Mouse (Mus musculus): Measurements from ENCODE around the gene Nelfe.

Nelfe gene

GRCm38 (mm10) chr17:34847192-34847591, 3.0 kb upstream of the Nelfe start:
- DNase-seq (ENCODE audit: low spot score) = no peak

GRCm38 (mm10) chr17:34847615-34848014, 2.6 kb upstream of the Nelfe start:
- no peak for DNase-seq (ENCODE audit: low spot score)

DNA sequence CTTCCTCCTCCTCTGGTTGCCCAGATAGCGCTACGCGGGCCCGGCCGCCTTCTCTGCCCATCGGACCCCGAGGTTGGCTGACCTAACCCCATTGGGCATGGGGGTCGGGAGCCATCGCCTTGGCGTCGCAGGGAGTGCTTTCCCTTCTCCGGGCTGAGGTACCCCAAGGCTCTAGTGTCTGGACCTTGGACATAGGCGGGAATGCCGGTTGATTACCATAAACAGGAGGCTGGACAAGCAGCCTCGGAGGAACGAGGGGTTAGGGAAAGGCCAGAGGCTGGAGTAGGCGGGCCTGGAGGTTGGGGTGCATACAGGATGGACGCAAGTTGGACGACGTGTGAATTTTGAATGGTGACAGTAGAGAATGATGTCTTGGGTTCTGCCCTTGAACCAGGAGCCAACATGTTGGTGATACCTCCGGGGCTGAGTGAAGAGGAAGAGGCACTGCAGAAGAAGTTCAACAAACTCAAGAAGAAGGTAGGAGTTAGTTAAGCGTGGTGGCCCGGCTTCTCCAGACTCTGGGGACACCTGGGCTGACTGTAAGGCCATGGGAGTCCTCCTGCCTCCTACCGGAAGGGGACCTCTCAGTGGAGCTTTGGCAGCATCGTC, 430 bp downstream of the Nelfe start:
- DNase-seq (ENCODE audit: low spot score) = no peak

GRCm38 (mm10) chr17:34853511-34853910, 3.3 kb downstream of the Nelfe start:
- DNase-seq (ENCODE audit: low spot score) = no peak

DNA sequence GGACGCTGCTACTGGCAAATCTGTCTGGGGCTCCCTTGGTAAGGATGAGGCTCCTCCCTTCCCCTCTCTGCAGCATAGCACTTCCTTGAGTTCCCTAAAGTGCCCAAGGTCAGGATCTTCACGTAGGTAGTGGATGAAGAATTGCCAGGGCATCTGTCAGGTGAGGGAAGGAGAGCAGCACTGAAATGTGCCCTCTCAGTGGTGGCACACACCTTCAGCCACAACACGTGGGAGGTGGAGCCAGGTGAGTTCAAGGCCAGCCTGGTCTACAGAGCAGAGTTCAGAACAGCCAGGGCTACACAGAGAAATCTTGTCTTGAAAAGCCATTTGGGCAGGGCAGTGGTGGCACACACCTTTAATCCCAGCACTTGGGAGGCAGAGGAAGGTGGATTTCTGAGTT, 4.6 kb downstream of the Nelfe start:
- no peak for DNase-seq (ENCODE audit: low spot score)

- DNase-seq (ENCODE audit: low spot score) = peak; percentile 50
These were observed 5.6 kb downstream of the Nelfe start for GRCm38 (mm10) chr17:34855825-34856224.

- no peak for DNase-seq (ENCODE audit: low spot score)
These were observed 8.5 kb downstream of the Nelfe start for GRCm38 (mm10) chr17:34858670-34859069.

DNA sequence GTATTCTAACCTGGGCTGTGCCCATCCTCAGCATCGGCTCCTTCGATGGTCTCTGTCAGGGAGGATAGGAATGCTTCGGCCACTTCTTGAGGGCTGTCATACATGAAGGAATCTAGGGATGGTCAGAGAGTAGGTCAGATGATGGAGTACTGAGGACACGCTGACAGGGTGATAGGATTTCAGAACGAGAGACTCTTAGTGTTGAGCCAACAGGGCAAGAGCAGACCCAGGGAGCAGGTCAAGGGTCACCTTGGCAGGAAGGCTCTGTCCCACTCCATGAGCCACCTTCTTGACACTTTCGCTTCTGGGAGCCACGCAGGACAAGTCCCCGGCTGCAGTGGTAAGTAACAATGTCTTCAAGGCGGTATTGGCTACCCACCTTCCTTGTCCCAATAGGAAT, 10.3 kb downstream of the Nelfe start:
- no peak for DNase-seq (ENCODE audit: low spot score)

GRCm38 (mm10) chr17:34861704-34862415, 11.7 kb downstream of the Nelfe start:
- DNase-seq (ENCODE audit: low spot score) = peak; percentile 36

DNA sequence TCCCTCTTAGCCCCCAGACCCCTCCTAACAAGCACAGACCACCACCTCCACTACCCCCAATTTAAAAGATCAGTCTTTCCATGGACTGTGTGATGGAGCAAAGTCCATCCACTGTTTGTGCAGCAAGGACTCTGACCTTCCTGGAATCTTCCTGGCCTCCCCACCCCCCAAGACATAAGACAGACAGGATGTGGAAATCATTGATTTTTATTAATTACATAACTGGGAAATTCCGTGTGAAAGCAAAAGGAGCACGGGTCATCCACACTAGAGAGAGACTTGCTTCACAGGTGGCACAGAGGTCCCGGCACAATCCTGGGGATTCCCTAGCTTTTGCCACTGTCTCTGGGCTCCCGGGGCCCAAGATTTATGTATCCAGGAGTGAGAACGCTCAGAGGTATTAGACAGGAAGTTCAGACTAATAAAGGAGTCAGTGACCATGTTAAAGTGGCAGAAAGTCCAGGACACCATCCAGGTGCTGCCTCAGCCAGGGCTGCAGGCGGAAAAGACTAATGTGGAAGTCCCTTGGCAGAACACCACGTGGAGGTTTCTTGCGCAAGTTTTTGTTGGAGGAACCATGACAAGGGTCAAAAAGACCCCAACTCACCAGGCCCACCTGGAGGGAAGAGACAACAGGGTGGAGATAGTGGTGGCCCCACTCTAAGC, 12.4 kb downstream of the Nelfe start, which contains the start of gene Cfb:
Cfb (minus strand) TSS at position 103 of the 666 bp plus-strand sequence.
- peak; percentile 50 for DNase-seq (ENCODE audit: low spot score)

GRCm38 (mm10) chr17:34865981-34866380, 15.8 kb downstream of the Nelfe start:
- no peak for DNase-seq (ENCODE audit: low spot score)

GRCm38 (mm10) chr17:34874321-34874720, 24.1 kb downstream of the Nelfe start:
- no peak for DNase-seq (ENCODE audit: low spot score)

- DNase-seq (ENCODE audit: low spot score) = no peak
These were observed 29.2 kb downstream of the Nelfe start, which contains the start of gene Zbtb12 for GRCm38 (mm10) chr17:34879336-34879879. TSS of gene Zbtb12 (plus strand) at chr17:34879483.

DNA sequence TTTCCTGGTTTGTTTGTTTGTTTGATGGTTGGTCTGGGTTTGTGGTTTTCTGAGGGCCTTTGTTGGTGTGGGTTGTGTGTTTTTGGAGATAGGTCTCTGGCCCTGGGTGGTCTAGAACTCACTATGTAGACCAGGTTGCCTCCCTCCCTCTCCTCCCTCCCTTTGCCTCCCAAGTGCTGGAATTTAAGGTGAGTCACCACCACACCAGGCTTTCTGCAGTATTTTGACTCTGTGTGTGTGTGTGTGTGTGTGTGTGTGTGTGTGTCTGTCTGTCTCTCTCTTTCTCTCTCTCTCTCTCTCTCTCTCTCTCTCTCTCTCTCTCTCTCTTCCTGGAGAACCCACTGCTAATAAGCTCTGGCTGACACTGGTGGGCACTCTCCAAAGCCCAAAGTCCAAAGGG, 31.0 kb downstream of the Nelfe start:
- DNase-seq (ENCODE audit: low spot score) = no peak

- DNase-seq (ENCODE audit: low spot score) = no peak
These were observed 31.6 kb downstream of the Nelfe start, which contains the start of gene Gm20547 for GRCm38 (mm10) chr17:34881683-34882310. TSS of gene Gm20547 (minus strand) at chr17:34882042.

GRCm38 (mm10) chr17:34883332-34883731, 33.1 kb downstream of the Nelfe start:
- DNase-seq (ENCODE audit: low spot score) = peak; percentile 45

DNA sequence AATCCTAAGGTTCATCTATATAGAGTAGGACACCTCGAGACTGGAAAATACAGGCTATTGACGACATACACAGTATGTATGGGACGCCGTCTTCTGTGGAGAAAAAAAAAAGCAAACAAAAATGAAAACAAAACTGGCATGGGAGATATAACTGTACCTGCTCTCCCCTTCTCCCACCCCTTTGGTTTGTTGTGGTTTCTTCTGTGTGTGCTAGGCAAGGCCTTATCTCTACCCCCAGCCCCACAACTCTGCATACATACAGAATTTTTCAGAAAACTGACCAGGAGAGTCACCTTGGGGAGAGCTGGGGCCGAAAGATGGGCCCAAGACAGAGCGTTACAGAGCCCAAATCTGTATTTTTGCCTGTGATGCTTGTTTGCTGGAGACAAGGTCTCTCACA, 34.5 kb downstream of the Nelfe start:
- DNase-seq (ENCODE audit: low spot score) = no peak

GRCm38 (mm10) chr17:34885615-34886014, 35.4 kb downstream of the Nelfe start:
- no peak for DNase-seq (ENCODE audit: low spot score)

- DNase-seq (ENCODE audit: low spot score) = no peak
These were observed 37.8 kb downstream of the Nelfe start for GRCm38 (mm10) chr17:34887942-34888341.

DNA sequence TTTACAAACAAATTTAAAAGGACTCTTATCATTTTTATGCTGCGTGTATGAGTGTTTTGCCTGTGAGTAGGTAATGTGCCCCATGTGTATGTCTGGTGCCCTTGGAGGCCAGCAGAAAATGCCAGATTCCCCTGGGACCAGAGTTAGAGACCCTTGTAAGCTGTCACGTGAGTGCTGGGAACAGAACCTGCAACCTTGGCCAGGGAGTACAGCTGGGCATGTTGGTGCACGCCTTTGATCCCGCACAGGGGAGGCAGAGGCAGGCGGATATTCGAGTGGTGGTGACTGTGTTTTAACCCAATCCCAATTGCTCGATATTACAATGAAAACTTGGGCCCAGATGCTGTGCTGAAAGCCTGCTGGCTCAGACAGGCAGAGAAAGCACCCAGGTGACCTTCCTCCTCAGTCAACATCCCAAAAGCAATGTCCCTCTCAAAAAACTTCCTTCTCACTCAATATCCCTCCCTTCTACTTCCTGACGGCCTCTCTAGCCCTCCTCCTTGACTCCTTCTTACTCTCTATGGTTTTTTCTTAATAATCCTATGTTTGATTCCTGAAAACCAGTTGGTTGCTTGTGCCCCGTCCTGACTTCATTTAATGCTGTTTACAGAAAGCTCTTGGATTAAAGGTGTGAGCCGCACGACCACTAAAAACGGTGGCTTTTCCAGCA, 40.0 kb downstream of the Nelfe start:
- no peak for DNase-seq (ENCODE audit: low spot score)

GRCm38 (mm10) chr17:34891377-34891776, 41.2 kb downstream of the Nelfe start:
- no peak for DNase-seq (ENCODE audit: low spot score)

Data from adipocyte (in vitro differentiated cells).